Mouse (Mus musculus) kidney, adult 18-20 months (tissue): ENCODE results near the gene Zdhhc4.

Source experiments
- DNase-seq: peaks from one replicate; pipeline ENCODE4 v3.0.0; 2021

Gene Zdhhc4

GRCm38 (mm10) chr5:143272540-143273330 is 56.3 kb downstream of the Zdhhc4 start:
- no peak for DNase-seq

DNA sequence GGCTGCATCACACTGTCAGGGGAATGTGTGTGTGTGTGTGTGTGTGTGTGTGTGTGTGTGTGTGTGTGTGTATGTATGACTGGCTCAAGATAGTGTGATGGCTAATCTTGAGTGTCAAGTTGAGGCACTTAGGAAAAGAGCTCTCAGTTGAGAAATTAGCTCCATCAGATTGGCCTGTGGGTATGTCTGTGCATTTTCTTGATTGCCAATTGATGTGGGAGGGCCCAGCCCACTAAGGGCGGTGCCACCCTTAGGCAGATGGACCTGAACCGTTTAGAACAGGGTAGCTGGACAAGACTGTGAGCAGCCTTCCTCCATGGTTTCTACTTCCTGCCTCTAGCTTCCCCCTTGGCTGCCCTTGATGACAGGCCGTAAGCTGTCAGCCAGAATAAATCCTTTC is 56.9 kb downstream of the Zdhhc4 start:
- no peak for DNase-seq

DNA sequence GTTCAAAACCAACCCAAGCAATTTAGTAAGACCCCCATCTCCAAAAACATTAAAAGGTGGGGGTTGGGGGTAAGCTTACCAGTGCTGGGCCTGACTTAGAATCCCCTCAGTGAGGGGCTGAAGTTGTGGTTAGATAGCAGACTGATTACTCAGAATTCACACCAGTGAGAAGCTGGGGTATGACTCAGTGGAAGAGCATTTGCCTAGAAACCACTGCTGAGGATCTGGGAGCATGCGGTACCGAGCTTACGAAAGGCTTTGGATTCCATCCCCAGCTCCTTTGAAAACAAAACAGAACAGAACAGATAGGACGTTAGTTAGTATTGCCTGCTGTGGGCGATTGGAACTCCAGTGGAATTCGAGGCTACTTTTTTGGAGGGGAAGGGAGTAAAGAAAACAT is 57.4 kb downstream of the Zdhhc4 start:
- no peak for DNase-seq

DNA sequence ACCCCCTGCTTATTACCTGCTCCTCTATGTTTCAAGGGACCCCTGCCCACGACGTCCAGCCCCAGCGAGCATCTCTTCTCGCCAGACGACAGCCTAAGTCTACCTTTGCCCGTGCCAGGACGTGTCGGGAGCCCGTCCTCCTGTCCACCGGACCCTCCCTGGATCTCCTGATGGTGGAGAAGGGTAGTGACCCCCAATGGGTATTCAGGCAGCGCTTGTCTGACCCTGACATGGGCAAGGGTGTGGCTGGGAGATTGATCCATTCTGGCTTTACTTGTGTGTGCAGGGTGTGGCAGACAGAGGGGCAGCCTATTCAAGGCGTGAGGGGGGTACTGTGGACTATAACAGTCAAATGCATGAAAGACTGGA is 58.9 kb downstream of the Zdhhc4 start:
- DNase-seq, result no peak

DNA sequence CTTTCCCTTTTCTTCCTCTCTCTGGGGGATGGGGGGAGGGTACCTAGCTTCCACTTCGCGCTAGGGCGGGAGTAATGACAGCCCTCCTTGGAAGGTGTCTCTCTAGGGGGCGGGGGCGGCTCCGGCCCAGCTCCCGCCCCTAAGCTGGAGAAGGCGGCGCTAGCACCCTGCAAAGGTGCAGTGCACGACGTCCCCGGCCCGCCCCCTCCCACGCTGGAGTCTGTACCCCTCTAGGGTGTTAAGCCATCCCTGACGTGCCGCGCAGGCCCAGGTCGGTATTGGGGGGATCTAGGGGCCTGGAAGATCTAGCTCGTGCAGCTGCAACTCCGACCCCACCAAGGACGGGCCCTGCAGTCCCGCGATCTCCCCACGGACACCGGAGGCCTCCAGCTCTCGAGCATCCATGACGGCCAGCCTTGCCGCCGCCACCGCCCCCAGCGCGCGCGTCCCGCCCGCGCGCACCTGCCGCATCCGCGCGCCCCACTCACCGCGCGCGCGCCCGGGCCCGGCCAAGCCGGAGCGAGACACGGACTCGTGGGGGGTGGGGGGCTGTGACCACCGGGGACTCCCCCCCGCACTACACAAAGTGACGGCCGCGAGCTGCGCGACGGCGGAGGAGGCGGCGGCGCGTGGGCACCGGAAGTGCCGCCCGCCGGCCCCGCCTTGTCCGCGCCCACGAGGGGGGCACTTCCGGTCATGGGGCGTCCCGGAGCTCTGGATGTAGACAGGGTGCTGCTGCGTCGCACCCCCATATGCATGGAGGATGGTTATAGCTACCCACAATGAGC is 59.5 kb downstream of the Zdhhc4 start, which contains the start of gene Zfp316:
Gene Zfp316 (minus strand): TSS at position 660 of the 788 bp plus-strand sequence.
- peak; percentile 78 for DNase-seq

DNA sequence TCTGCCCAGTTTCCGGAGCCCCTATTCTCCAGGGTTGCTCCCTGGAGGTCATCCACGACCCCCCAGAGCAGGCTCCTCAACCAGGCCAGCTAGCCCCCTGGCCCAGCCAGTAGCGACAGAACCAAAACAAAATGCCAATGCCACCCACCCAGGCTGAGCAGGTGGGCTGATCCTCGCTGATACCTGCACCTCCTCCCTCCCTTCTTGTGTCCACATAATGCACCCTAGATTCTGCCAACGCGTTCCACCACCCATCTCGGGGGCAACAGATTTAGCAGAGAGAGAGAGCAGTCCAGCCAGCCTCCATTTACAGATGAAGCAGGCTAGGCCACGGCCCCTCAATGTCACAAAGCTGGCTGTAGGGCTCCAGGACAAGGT is 60.1 kb downstream of the Zdhhc4 start:
- DNase-seq, result no peak

GRCm38 (mm10) chr5:143266794-143267193 is 62.3 kb downstream of the Zdhhc4 start:
- no peak for DNase-seq
